Mouse (Mus musculus) forebrain, postnatal 0 days (tissue): ENCODE results near the gene Prr15l. TPM values are rescaled to one million over a fixed set of nuclear protein-coding genes. Genes with fewer than 3 reads are reported as not detected.

Experiments used
- ATAC-seq: fragments of 200-750 bp; cut with Nextera tagmentation; 2 replicates; pipeline ENCODE4 v1.8.0; 2017; ENCODE audit warnings: mild to moderate bottlenecking, moderate library complexity
- DNase-seq: peaks from one replicate; pipeline ENCODE4 v3.0.0-alpha.2; 2015
- H3K27ac ChIP-seq: fragments of 300-500 bp; sonication (generic); 2 replicates; pipeline ENCODE4 v1.5.1; 2014; ENCODE audit warnings: low read depth, mild to moderate bottlenecking, antibody characterized with exemption, low read length, moderate library complexity, mixed read lengths
- H3K27me3 ChIP-seq: fragments of 300-500 bp; sonication (generic); 2 replicates; pipeline ENCODE4 v1.6.1; 2014; ENCODE audit warnings: mild to moderate bottlenecking, low read length, mixed read lengths; ENCODE audit not compliant: insufficient read depth
- H3K36me3 ChIP-seq: fragments of 300-500 bp; sonication (generic); 2 replicates; pipeline ENCODE4 v1.6.1; 2014; ENCODE audit warnings: mild to moderate bottlenecking, moderate library complexity; ENCODE audit not compliant: insufficient read depth
- H3K4me1 ChIP-seq: fragments of 300-500 bp; sonication (generic); 2 replicates; pipeline ENCODE4 v1.6.1; 2014; ENCODE audit warnings: antibody characterized with exemption; ENCODE audit not compliant: insufficient read depth
- H3K4me2 ChIP-seq: fragments of 300-500 bp; sonication (generic); 2 replicates; pipeline ENCODE4 v1.6.1; 2014; ENCODE audit warnings: low read depth, mild to moderate bottlenecking, moderate library complexity
- H3K4me3 ChIP-seq: fragments of 300-500 bp; sonication (generic); 2 replicates; pipeline ENCODE4 v1.5.1; 2014; ENCODE audit warnings: low read depth, low read length, mixed read lengths
- H3K9ac ChIP-seq: fragments of 300-500 bp; sonication (generic); 2 replicates; pipeline ENCODE4 v1.6.1; 2014; ENCODE audit warnings: mild to moderate bottlenecking
- H3K9me3 ChIP-seq: fragments of 300-500 bp; sonication (generic); 2 replicates; pipeline ENCODE4 v1.6.1; 2016; ENCODE audit warnings: low read length
- CTCF ChIP-seq: sonication (generic); IDR thresholded peaks from 2 replicates; pipeline ENCODE4 v1.5.1; 2016; ENCODE audit warnings: antibody characterized with exemption, control low read depth, low read depth
- WGBS: fragments of 180-500 bp; shearing (Covaris S2); extraction: QIAGEN DNeasy Blood & Tissue Kit; methylation state at CpG from one replicate; pipeline ENCODE4 v1.1.7; 2014; 5-methylcytosine and 5-hydroxymethylcytosine counted together
- polyA plus RNA-seq: library from polyadenylated mRNA; unstranded; fragments of >200 nt; fragmentation: Nextera tagmentation; extraction: Ambion mirVana; gene quantifications from 2 replicates; pipeline ENCODE4 v1.2.1, GENCODE M21; 2015
- total RNA-seq: library from RNA; depleted of rRNA; stranded (reverse); fragments of >200 nt; gene quantifications from 2 replicates; pipeline ENCODE4 v1.2.3, GENCODE M21; 2014

The Prr15l gene
- total and polyA plus RNA-seq, 2 experiments from 2014 or later = 0.11 TPM; not detected in 1

DNA sequence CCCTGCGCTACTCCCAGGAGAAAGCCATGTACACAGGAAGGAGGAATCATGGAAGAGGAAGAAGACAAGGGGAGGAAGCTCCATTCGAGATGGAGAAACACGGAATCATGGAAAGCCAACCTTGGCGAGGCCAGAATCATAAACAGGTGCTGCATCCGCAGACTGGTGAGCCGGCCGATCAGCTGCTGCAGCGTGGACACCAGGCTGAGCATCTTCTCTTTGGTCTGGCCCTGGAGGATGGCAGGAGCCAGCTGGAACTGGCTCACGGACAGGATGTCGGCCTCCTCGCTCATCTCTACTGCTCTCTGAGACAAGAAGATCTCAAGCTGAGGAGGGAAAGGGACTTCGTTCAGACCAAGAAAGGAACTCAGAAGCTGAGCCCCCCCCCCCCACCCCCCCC lies 19.3 kb upstream of the Prr15l start:
- DNase-seq = no peak
- 92% methylated on average over 12 of the region's 12 CpGs for WGBS
- H3K9ac ChIP-seq = no peak overlapping the region

DNA sequence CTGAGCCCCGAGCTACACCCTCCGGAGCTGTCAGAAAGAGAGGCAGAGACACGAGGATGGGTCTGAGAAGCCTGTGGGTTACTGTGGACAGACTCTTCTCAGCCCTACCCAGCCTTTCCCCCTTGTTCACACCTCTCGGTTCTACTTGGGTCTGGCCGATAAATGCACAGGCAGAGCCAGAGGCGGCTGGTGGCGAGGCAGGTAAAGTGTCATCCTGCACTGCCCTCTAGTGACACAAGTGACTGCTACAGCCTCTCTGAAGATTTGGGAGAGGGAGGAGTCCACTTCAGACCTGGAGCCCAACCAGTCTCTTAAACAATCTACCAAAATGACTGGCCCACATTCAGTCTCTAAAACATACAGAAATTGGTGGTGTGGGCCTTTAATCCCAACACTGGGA lies 17.9 kb upstream of the Prr15l start:
- H3K4me3 ChIP-seq = no peak overlapping the region
- H3K9me3 ChIP-seq = no peaks in the 10 kb centered on the region
- ATAC-seq = peak; percentile 90
- no peaks in the 10 kb centered on the region for H3K27me3 ChIP-seq
- no peak overlapping the region for H3K9ac ChIP-seq
- WGBS = 20% methylated on average over 7 of the region's 7 CpGs
- DNase-seq = peak; percentile 90
- no peak overlapping the region for H3K27ac ChIP-seq
- H3K36me3 ChIP-seq = peaks cover 34% of the 10 kb centered on the region
- no peaks in the 10 kb centered on the region for H3K4me1 ChIP-seq
- TF ChIP-seq CTCF = peak; percentile 92
- H3K4me2 ChIP-seq = no peak overlapping the region

More for the DNA sequence above, 19.3 kb upstream of the Prr15l start:
- Histone ChIP-seq H3K4me3 (no peak overlapping the region), H3K27me3 (no peaks in the 10 kb centered on the region), H3K27ac (no peak overlapping the region), H3K36me3 (peaks cover 34% of the 10 kb centered on the region), H3K9me3 (no peaks in the 10 kb centered on the region), H3K4me1 (no peaks in the 10 kb centered on the region), H3K4me2 (no peak overlapping the region)
- no peak for TF ChIP-seq CTCF
- ATAC-seq = no peak

GRCm38 (mm10) chr11:96912682-96913081 lies 15.2 kb upstream of the Prr15l start:
- WGBS = 85% methylated on average over 11 of the region's 11 CpGs
- Histone ChIP-seq H3K9me3 (no peaks in the 10 kb centered on the region), H3K36me3 (peaks cover 21% of the 10 kb centered on the region), H3K9ac (no peak overlapping the region), H3K27ac (no peak overlapping the region), H3K4me1 (0 out of 2 replicates have a peak, but pooled peaks cover 6% of the 10 kb centered on the region), H3K4me2 (no peak overlapping the region), H3K4me3 (no peak overlapping the region), H3K27me3 (no peaks in the 10 kb centered on the region)
- no peak for TF ChIP-seq CTCF
- ATAC-seq (no peak), DNase-seq (no peak)

DNA sequence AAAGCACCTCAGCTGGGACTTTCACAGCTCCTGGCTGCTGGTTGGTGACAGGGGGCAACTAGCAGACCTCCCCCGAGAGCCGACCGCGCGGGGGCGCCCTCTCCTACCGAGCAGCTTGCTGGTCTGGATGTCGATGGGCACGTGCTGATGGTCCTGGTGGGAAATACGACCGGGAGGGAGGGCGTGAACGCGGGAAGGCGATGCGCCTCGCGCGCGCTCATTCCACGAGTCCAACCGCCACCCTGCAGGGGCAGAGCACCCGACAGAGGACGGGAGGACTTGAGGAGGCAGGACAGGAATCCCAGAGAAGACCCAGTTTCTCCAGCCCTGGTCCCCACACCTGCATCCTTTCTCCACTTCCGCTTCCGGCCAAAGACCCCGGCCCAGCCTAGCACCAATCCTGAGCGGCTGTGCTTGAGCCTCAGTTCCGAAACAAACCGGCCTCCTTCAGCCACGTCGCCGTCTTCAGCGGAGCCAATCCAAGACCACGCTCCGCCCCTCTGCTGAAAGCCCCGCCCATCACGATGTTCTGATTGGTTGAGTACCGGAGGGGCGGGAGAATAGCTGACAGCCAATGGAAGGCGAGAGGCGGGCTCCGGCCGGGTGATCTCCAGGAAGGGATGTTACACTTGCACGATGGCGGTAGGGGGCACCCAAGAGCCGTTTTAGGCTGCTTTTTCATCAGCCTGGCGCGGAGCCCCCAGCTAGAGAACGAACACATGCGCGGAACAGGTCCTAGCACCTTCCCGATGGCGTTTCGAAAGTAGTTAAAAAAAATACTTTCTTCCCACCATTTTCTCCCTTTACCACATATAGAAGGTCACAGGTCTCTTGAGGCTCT lies 11.6 kb upstream of the Prr15l start, which contains the start of gene Cdk5rap3:
Gene Cdk5rap3, minus strand, starts transcription at position 453 of the 841 bp plus-strand sequence.
- peak within 1 kb of the TSS; percentile 82 for H3K4me2 ChIP-seq
- H3K4me3 ChIP-seq = peak within 1 kb of the TSS; percentile 69
- H3K27ac ChIP-seq = peak within 1 kb of the TSS; percentile 74
- under 1% methylated on average over 55 of the region's 55 CpGs for WGBS
- ATAC-seq = peak; percentile 99
- no peaks in the 10 kb centered on the region for H3K27me3 ChIP-seq
- DNase-seq = peak; percentile 99
- peak within 1 kb of the TSS; percentile 73 for H3K9ac ChIP-seq
- no peaks in the 10 kb centered on the region for H3K9me3 ChIP-seq
- TF ChIP-seq CTCF = peak; percentile 90
- peaks cover 3% of the 10 kb centered on the region for H3K36me3 ChIP-seq
- H3K4me1 ChIP-seq = 0 out of 2 replicates have a peak, but pooled peaks cover 6% of the 10 kb centered on the region

GRCm38 (mm10) chr11:96916885-96917396 lies 11.0 kb upstream of the Prr15l start:
- no peak for TF ChIP-seq CTCF
- H3K4me3 ChIP-seq = peak overlapping the region; percentile 17
- H3K4me1 ChIP-seq = 0 out of 2 replicates have a peak, but pooled peaks cover 6% of the 10 kb centered on the region
- H3K27ac ChIP-seq = no peak overlapping the region
- peak; percentile 0; the same call in 1 of the 2 replicates for ATAC-seq
- no peaks in the 10 kb centered on the region for H3K27me3 ChIP-seq
- no peaks in the 10 kb centered on the region; the same call in 1 of the 2 replicates for H3K36me3 ChIP-seq
- no peaks in the 10 kb centered on the region for H3K9me3 ChIP-seq
- peak overlapping the region; percentile 36 for H3K4me2 ChIP-seq
- 28% methylated on average over 13 of the region's 13 CpGs for WGBS
- no peak overlapping the region for H3K9ac ChIP-seq
- no peak for DNase-seq

GRCm38 (mm10) chr11:96917415-96917814 lies 10.5 kb upstream of the Prr15l start:
- Histone ChIP-seq H3K9ac (no peak overlapping the region), H3K4me3 (no peak overlapping the region), H3K27ac (no peak overlapping the region), H3K9me3 (no peaks in the 10 kb centered on the region), H3K4me2 (no peak overlapping the region), H3K4me1 (0 out of 2 replicates have a peak, but pooled peaks cover 6% of the 10 kb centered on the region), H3K36me3 (no peaks in the 10 kb centered on the region; the same call in 1 of the 2 replicates), H3K27me3 (no peaks in the 10 kb centered on the region)
- TF ChIP-seq CTCF = no peak
- DNase-seq = no peak
- 86% methylated on average over 6 of the region's 6 CpGs for WGBS
- no peak for ATAC-seq

GRCm38 (mm10) chr11:96919003-96919402 lies 8.9 kb upstream of the Prr15l start:
- WGBS = 58% methylated on average over 6 of the region's 6 CpGs
- no peaks in the 10 kb centered on the region for H3K9me3 ChIP-seq
- H3K4me1 ChIP-seq = 0 out of 2 replicates have a peak, but pooled peaks cover 6% of the 10 kb centered on the region
- no peak for DNase-seq
- H3K27ac ChIP-seq = no peak overlapping the region
- TF ChIP-seq CTCF = no peak
- no peak overlapping the region for H3K4me3 ChIP-seq
- ATAC-seq = no peak
- no peak overlapping the region for H3K9ac ChIP-seq
- no peak overlapping the region for H3K4me2 ChIP-seq
- H3K36me3 ChIP-seq = no peaks in the 10 kb centered on the region
- H3K27me3 ChIP-seq = no peaks in the 10 kb centered on the region
